Mouse (Mus musculus) MEL (cell line): ENCODE data around the gene Med23. TPM values are rescaled to one million over a fixed set of nuclear protein-coding genes. Genes with fewer than 3 reads are reported as not detected.
A peak's percentile ranks its signal among the peaks of the same experiment; 100 is the strongest.

Experiments
- DNase-seq: peaks from one replicate; pipeline ENCODE4 v3.0.0; 2011; ENCODE audit warnings: low read depth, low spot score
- H3K27ac ChIP-seq: 2 replicates; pipeline ENCODE4 v1.5.1; 2012; ENCODE audit warnings: low read depth, mild to moderate bottlenecking, control low read depth, low read length, moderate library complexity; ENCODE audit not compliant: control insufficient read depth
- H3K27me3 ChIP-seq, 2 experiments: fragments of 150-350 bp in 1 of 2; sonication (generic) in 1 of 2; 2 replicates each; pipeline ENCODE4 v1.6.1; 2012; ENCODE audit warnings: low read length in 2 of 2, mild to moderate bottlenecking in 2 of 2, improper control_type of control experiment in 1 of 2, moderate library complexity in 1 of 2; ENCODE audit not compliant: insufficient read depth in 2 of 2, control insufficient read depth in 1 of 2
- H3K36me3 ChIP-seq, 2 experiments: 2 replicates each; pipeline ENCODE4 v1.6.1; 2012 to 2014; ENCODE audit warnings: low read length in 2 of 2, improper control_type of control experiment in 1 of 2, inconsistent platforms in 1 of 2, mild to moderate bottlenecking in 1 of 2; ENCODE audit not compliant: insufficient read depth in 2 of 2, control insufficient read depth in 1 of 2
- H3K4me1 ChIP-seq, 2 experiments: fragments of 150-350 bp in 1 of 2; sonication (generic) in 1 of 2; 2 replicates each; pipeline ENCODE4 v1.6.1; 2012; ENCODE audit warnings: low read length in 2 of 2, improper control_type of control experiment in 1 of 2, mild to moderate bottlenecking in 1 of 2; ENCODE audit not compliant: insufficient read depth in 2 of 2, control insufficient read depth in 1 of 2
- H3K4me3 ChIP-seq, 2 experiments: fragments of 150-350 bp in 1 of 2; sonication (generic) in 1 of 2; 2 replicates each; pipeline ENCODE4 v1.5.1; 2012; ENCODE audit warnings: low read depth in 2 of 2, low read length in 2 of 2, mild to moderate bottlenecking in 2 of 2, moderate library complexity in 2 of 2, control low read depth in 1 of 2, improper control_type of control experiment in 1 of 2; ENCODE audit not compliant: control insufficient read depth in 1 of 2, insufficient read depth in 1 of 2
- H3K79me2 ChIP-seq: 2 replicates; pipeline ENCODE4 v1.6.1; 2012; ENCODE audit warnings: mild to moderate bottlenecking, low read length, moderate library complexity; ENCODE audit not compliant: control insufficient read depth, poor library complexity, insufficient read depth
- H3K9ac ChIP-seq: 2 replicates; pipeline ENCODE4 v1.6.1; 2012; ENCODE audit warnings: low read depth, mild to moderate bottlenecking, control low read depth, low read length, moderate library complexity; ENCODE audit not compliant: control insufficient read depth, poor library complexity, severe bottlenecking
- H3K9me3 ChIP-seq: fragments of 150-350 bp; sonication (generic); replicated peaks from 2 replicates; pipeline ENCODE4 v1.6.1; 2012; ENCODE audit warnings: mild to moderate bottlenecking, low read length, improper control_type of control experiment, moderate library complexity; ENCODE audit not compliant: insufficient read depth
- BHLHE40 ChIP-seq: IDR thresholded peaks from 2 replicates; pipeline ENCODE4 v1.6.1; 2012; ENCODE audit warnings: low read depth, mild to moderate bottlenecking, inconsistent platforms, low read length, improper control_type of control experiment, borderline replicate concordance
- CHD1 ChIP-seq: IDR thresholded peaks from 2 replicates; pipeline ENCODE4 v1.6.1; 2012; ENCODE audit warnings: low read depth, mild to moderate bottlenecking, inconsistent platforms, low read length, improper control_type of control experiment
- CTCF ChIP-seq, 3 experiments: IDR thresholded peaks in 2 of 3; conservative IDR thresholded peaks in 1 of 3; 2 replicates each; pipeline ENCODE4 v1.5.1; 2011 to 2012; ENCODE audit warnings: low read length in 3 of 3, low read depth in 2 of 3, mild to moderate bottlenecking in 2 of 3, improper control_type of control experiment in 1 of 3, inconsistent platforms in 1 of 3, mixed read lengths in 1 of 3, moderate library complexity in 1 of 3; ENCODE audit not compliant: control insufficient read depth in 1 of 3, insufficient read depth in 1 of 3, poor library complexity in 1 of 3, severe bottlenecking in 1 of 3
- EP300 ChIP-seq, 2 experiments: IDR thresholded peaks; 2 replicates each; pipeline ENCODE4 v1.6.1; 2011; ENCODE audit warnings: improper control_type of control experiment in 2 of 2, low read length in 2 of 2, low read depth in 1 of 2, mild to moderate bottlenecking in 1 of 2
- ETS1 ChIP-seq: IDR thresholded peaks from 2 replicates; pipeline ENCODE4 v1.6.1; 2012; ENCODE audit warnings: low read depth, mild to moderate bottlenecking, inconsistent platforms, low read length, improper control_type of control experiment, moderate library complexity
- MAX ChIP-seq: IDR thresholded peaks from 2 replicates; pipeline ENCODE4 v1.6.1; 2011; ENCODE audit warnings: low read length, improper control_type of control experiment
- MAZ ChIP-seq: IDR thresholded peaks from 2 replicates; pipeline ENCODE4 v1.6.1; 2012; ENCODE audit warnings: low read depth, mild to moderate bottlenecking, inconsistent platforms, low read length, improper control_type of control experiment
- MXI1 ChIP-seq: IDR thresholded peaks from 2 replicates; pipeline ENCODE4 v1.6.1; 2011; ENCODE audit warnings: mild to moderate bottlenecking, low read depth, low read length, improper control_type of control experiment
- POLR2A ChIP-seq, 2 experiments: IDR thresholded peaks; 2 replicates each; pipeline ENCODE4 v1.6.1; 2011 to 2012; ENCODE audit warnings: low read length in 2 of 2, mild to moderate bottlenecking in 2 of 2, control low read depth in 1 of 2, improper control_type of control experiment in 1 of 2, low read depth in 1 of 2, moderate library complexity in 1 of 2; ENCODE audit not compliant: control insufficient read depth in 1 of 2, insufficient read depth in 1 of 2, poor library complexity in 1 of 2
- POLR2AphosphoS2 ChIP-seq: IDR thresholded peaks from 2 replicates; pipeline ENCODE4 v1.6.1; 2011; ENCODE audit warnings: low read length, improper control_type of control experiment
- RAD21 ChIP-seq: IDR thresholded peaks from 2 replicates; pipeline ENCODE4 v1.6.1; 2011; ENCODE audit warnings: mild to moderate bottlenecking, low read depth, low read length, improper control_type of control experiment
- SIN3A ChIP-seq: IDR thresholded peaks from 2 replicates; pipeline ENCODE4 v1.6.1; 2012; ENCODE audit warnings: low read length, improper control_type of control experiment, inconsistent platforms
- SMC3 ChIP-seq: IDR thresholded peaks from 2 replicates; pipeline ENCODE4 v1.6.1; 2011; ENCODE audit warnings: low read depth, low read length, improper control_type of control experiment
- TAL1 ChIP-seq: IDR thresholded peaks from 2 replicates; pipeline ENCODE4 v1.6.1; 2012; ENCODE audit warnings: mild to moderate bottlenecking, inconsistent platforms, low read length, moderate library complexity, mixed read lengths
- TBP ChIP-seq: IDR thresholded peaks from 2 replicates; pipeline ENCODE4 v1.8.0; 2011; ENCODE audit warnings: low read depth, low read length, improper control_type of control experiment
- UBTF ChIP-seq: IDR thresholded peaks from 2 replicates; pipeline ENCODE4 v1.6.1; 2012; ENCODE audit warnings: low read depth, mild to moderate bottlenecking, inconsistent platforms, low read length, improper control_type of control experiment, moderate library complexity, borderline replicate concordance; ENCODE audit not compliant: insufficient read depth
- USF1 ChIP-seq: IDR thresholded peaks from 2 replicates; pipeline ENCODE4 v1.6.1; 2014; ENCODE audit warnings: low read depth, mild to moderate bottlenecking, inconsistent platforms, low read length, improper control_type of control experiment, moderate library complexity
- ZC3H11A ChIP-seq: IDR thresholded peaks from 2 replicates; pipeline ENCODE4 v1.6.1; 2012; ENCODE audit warnings: low read depth, mild to moderate bottlenecking, inconsistent platforms, low read length, improper control_type of control experiment
- ZNF384 ChIP-seq: IDR thresholded peaks from 2 replicates; pipeline ENCODE4 v1.6.1; 2012; ENCODE audit warnings: low read depth, mild to moderate bottlenecking, inconsistent platforms, low read length, improper control_type of control experiment
- polyA plus RNA-seq, 2 experiments: library from polyadenylated mRNA; stranded (reverse) in 1 of 2; unstranded in 1 of 2; fragments of >175 nt in 1 of 2; fragments of >200 nt in 1 of 2; gene quantifications; 2 replicates each; pipeline versions ENCODE4 v1.2.1 to v1.2.4; 2012; ENCODE audit warnings: low replicate concordance in 2 of 2, low read depth in 1 of 2; ENCODE audit not compliant: insufficient read length in 2 of 2, insufficient read depth in 1 of 2, missing spikeins in 1 of 2
- total RNA-seq: library from RNA; depleted of rRNA; stranded (reverse); fragments of 300-350 nt; gene quantifications from 2 replicates; pipeline ENCODE4 v1.2.3, GENCODE M21; 2012

Med23 gene
- total and polyA plus RNA-seq, 3 experiments, result 18.8 to 52.2 (median 23.7) TPM

DNA sequence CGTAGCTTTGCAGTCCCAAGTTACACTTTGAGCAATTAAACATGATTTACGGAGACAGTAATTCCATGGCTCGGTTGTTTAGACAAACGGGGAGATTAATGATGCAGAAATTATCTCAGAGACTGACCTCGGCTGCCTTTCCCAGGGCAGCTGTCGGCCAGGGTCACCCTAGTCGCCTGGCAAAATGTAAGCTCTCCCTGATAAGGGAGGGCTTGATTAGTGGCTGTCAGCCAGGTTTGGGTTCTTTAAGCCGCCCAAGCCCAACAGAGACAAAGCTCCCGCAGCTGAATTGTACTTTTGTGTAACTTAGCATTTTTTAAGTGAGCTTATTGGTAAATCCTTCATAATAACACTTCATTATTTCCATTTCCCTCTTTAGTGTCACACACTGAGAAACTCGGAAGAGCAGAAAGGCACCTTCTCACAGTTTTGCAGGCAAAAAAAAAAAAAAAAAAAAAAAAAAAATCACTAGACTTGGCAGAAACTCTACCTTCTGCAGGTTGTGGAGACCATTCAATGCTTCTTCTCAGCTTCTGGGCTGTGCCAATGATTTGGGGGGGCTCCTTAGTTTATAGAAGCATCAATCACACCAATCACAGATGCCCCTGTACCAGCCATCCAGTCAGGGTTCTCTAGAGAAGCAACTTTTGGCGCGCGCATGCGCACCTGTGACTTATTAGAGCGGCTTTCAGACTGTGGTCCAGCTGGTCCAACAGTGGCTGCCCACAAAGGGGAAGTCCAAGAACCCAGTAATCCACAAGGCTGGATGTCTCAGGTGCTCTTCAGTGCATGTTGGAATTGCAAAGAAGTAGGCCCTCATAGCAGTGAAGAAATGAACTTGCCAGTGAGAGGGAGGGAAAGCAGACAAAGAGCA is 89.5 kb downstream of the Med23 start:
- no peak for DNase-seq
- H3K79me2 ChIP-seq, result no peaks in the 10 kb centered on the region
- H3K27ac ChIP-seq, result no peak overlapping the region
- H3K27me3 ChIP-seq, result no peaks in the 10 kb centered on the region; a peak in 1 of 4 replicates
- H3K36me3 ChIP-seq, result no peaks in the 10 kb centered on the region
- no peaks in the 10 kb centered on the region for H3K9me3 ChIP-seq
- H3K4me1 ChIP-seq, result no peaks in the 10 kb centered on the region
- no peak overlapping the region for H3K9ac ChIP-seq
- H3K4me3 ChIP-seq, result no peak overlapping the region
- TF ChIP-seq POLR2AphosphoS2, result no peak
- no peak for TF ChIP-seq CHD1
- TF ChIP-seq TBP, result no peak
- no peak for TF ChIP-seq UBTF
- TF ChIP-seq MXI1, result no peak
- TF ChIP-seq USF1, result no peak
- TF ChIP-seq MAZ, result no peak
- TF ChIP-seq EP300 (IDR thresholded peaks at IDR 0.05; ENCODE audit: low read depth in 1 of 2, low read length in 2 of 2), result no peak
- TF ChIP-seq MAX, result no peak
- no peak for TF ChIP-seq TAL1
- TF ChIP-seq ETS1, result no peak
- TF ChIP-seq SMC3, result no peak
- TF ChIP-seq ZNF384, result no peak
- TF ChIP-seq SIN3A, result no peak
- no peak for TF ChIP-seq POLR2A (IDR thresholded peaks at IDR 0.05; ENCODE audit: control insufficient read depth in 1 of 2, insufficient read depth in 1 of 2, low read depth in 1 of 2, low read length in 2 of 2, poor library complexity in 1 of 2)

DNA sequence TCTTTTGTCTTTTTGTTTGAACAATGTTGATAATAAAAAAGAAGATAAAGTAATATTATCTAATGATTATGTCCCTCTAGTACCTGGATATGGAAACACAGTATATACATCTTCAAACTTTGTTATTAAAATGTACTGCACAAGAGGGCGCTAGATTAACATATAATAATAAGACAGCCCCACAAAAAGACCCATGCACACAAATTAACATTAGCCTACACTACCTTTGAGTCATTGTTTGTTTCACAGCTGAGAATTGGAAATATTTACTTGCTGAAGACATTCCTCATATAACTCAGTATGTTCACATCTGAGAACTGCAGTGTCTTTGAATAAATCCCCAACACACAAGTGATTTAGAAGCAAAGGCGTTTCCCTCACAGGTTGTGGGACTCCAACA is 91.3 kb downstream of the Med23 start:
- no peak for TF ChIP-seq BHLHE40
- TF ChIP-seq CTCF (IDR thresholded peaks at IDR 0.05 in 2 of 3, conservative IDR thresholded peaks at IDR 0.05 in 1 of 3; ENCODE audit: control insufficient read depth in 1 of 3, insufficient read depth in 1 of 3, low read depth in 2 of 3, low read length in 3 of 3, poor library complexity in 1 of 3, severe bottlenecking in 1 of 3), result peak; percentile 19 to 85 (median 22); a peak in 3 of 6 replicates
- TF ChIP-seq SMC3, result peak; percentile 95
- peak; percentile 96 for TF ChIP-seq ZC3H11A
- TF ChIP-seq RAD21, result peak; percentile 99
- H3K36me3 ChIP-seq, result no peaks in the 10 kb centered on the region
- no peaks in the 10 kb centered on the region for H3K79me2 ChIP-seq
- peak; percentile 64 for DNase-seq
- H3K27me3 ChIP-seq, result no peaks in the 10 kb centered on the region; a peak in 1 of 4 replicates
- H3K4me1 ChIP-seq, result no peaks in the 10 kb centered on the region
- H3K27ac ChIP-seq, result no peak overlapping the region
- H3K4me3 ChIP-seq, result no peak overlapping the region
- H3K9me3 ChIP-seq, result no peaks in the 10 kb centered on the region
- H3K9ac ChIP-seq, result no peak overlapping the region
